Mouse (Mus musculus): ENCODE measurements around the gene H2al1f.
"Not testable (repeated sequence)": the region's sequence is repeated elsewhere in the genome, so short reads cannot be mapped to it uniquely, and the experiment has no call there.

- not testable (repeated sequence) for TF ChIP-seq CTCF (IDR thresholded peaks at IDR 0.05); POLR2A (IDR thresholded peaks at IDR 0.05; ENCODE audit: insufficient read depth, low read depth, low read length)
These were observed 12.8 kb upstream of the H2al1f start, which contains the start of gene H2al1b for GRCm38 (mm10) chrX:11302132-11302531.

Measured in heart, adult 2 months (tissue).